Mouse (Mus musculus) activated CD4-positive, CD25-positive, alpha-beta regulatory T cell, adult 4 months (primary cell): ENCODE results near the gene Mtcp1. TPM values are rescaled to one million over a fixed set of nuclear protein-coding genes. Genes with fewer than 3 reads are reported as not detected.

ENCODE experiments used
- ATAC-seq: one replicate; pipeline ENCODE4 v1.8.0; 2017
- polyA plus RNA-seq, 2 experiments: library from polyadenylated mRNA; unstranded; fragments of 100-300 nt; shearing (Covaris generic); gene quantifications; one replicate each; pipeline ENCODE4 v1.2.1; 2017

The Mtcp1 gene
- polyA plus RNA-seq, result 1 to 10 TPM; 8.4 to 8.8 TPM

DNA sequence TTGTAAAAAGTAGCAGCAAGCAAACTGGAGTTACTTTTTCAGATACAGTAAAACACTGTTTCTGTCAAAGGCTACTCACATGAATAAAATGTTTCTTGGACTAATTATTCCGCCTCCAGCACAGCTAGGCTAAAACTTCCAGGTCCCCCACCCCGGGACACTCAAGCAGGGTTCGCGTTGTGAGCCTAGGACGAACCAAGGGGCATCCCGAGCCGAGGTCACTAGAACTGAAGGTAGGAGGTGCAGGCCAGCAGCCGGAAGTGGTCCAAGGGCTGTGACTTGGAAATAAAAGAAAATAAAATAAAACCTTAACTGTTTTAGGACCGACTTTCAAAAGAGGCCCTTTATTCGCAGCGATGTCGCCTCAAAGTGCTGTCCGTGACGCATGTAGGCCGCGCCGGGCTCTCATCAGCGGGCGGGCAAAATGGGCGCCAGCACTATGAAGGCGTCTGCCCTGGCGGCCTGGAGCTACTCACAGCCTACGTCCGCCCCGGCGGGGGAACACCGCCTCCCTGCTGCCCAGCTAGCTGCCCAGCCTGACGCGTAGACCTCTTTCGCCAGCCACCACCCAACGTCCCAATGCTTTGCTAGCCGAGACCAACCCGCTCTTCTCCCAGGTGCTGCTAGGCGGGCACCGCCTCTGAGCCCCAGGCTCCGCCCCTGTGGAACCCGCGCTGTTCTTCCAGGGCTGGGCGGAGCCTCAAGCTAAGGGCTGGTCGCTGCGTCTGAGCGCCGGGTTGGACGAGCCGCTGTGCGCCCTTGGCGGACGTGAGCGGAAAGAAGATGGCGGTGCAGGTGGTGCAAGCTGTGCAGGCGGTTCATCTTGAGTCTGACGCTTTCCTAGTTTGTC, at the start of gene Mtcp1, which contains the start of the genes Cmc4 and Brcc3:
TSS of gene Mtcp1 (minus strand) at position 653 of the 850 bp plus-strand sequence.
TSS of gene Cmc4 (minus strand) at position 649 of the 850 bp plus-strand sequence.
TSS of gene Brcc3 (plus strand) at position 693 of the 850 bp plus-strand sequence.
- peak; percentile 97 for ATAC-seq

DNA sequence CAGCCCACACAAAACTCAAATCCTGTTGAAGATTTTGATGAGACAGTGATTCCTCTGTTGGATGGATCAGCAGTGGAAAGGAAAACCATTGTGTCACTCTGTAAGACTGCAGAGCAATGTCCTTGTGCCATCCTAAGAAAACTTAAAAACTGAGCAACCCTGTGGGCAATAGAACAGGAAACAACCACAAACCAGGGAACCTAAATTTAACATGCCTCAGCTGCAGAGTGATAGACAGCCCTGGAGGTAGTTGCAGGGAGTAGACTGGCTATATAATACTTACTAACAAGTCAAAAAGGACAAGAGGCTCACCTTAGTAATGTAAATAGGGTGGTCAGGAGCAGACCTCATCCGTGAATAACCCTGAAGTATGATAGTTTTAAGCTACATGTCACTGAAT, 38.2 kb upstream of the Mtcp1 start:
- ATAC-seq, result no peak

DNA sequence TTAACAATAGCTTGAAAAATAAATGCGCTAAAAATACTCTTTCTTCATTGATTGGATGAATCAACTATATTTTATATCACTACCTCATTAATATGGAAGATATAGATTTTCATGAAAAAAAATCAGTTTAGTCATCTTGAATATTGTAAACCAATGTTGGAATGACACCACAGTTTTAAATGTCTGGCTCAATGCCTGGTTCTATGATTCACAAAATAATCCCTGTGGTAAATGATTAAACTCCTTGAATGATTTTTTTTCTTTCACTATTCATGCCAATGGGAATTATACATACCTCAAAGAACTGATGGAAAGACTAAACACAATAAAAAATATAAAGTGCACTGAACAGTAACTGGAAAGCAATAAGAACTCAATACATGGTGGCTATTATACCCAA, 6.7 kb downstream of the Mtcp1 start:
- no peak for ATAC-seq

DNA sequence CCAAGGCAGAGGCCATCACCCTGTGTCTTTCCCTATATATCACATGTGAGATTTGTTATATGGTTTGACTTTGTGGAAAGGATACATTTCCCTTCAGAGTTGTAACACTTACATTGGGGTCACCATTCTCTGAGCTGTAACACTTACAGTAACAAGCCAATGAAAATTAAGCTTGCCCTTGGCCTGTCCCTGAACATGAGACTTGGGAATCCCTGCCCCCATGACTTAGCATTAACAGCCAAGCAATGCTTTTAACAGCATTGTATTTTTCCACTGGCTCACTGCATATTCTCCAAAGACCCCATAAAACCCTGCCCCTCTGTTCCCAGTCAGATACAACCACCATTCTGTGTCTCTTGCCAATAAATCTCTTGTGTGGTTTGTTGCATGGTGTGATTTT, 13.0 kb downstream of the Mtcp1 start:
- no peak for ATAC-seq

DNA sequence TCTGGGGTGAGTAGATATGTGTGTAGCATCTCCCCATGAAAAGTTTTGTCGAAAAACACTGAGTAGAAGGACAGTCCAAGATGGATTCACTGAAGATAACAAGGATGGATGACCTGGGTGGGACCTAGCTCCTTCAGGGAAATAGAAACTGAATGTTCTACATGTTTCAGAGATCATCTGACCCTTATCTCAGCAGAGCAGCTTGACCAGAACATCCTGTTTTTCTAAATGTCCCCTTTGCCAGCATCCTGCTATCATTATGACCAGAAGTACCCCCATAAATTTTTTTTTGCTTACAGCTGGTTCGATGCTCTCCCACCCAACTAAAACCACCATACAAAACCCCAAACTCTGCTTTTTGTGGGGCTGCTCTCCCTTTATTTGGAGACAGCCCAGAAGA, 13.7 kb downstream of the Mtcp1 start:
- no peak for ATAC-seq

DNA sequence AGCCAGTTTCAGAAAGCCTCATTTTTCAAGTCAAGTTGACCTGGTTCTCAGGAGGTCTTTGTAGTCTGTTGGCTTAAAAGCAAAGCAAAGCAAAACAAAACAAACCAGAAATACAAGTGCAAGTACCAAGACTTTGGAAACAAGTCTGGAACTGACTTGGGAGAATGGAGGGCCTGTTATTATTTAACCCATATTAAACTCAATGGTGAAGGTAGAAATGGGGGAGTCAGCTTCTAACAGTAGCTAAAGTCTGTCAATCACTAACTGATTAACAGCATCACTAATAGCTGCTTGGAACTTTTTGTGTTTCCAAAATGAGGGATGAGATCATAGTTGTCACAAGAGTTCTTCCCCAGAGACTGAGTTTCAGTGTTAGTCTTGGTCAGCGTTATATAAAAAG, 16.9 kb downstream of the Mtcp1 start:
- no peak for ATAC-seq

DNA sequence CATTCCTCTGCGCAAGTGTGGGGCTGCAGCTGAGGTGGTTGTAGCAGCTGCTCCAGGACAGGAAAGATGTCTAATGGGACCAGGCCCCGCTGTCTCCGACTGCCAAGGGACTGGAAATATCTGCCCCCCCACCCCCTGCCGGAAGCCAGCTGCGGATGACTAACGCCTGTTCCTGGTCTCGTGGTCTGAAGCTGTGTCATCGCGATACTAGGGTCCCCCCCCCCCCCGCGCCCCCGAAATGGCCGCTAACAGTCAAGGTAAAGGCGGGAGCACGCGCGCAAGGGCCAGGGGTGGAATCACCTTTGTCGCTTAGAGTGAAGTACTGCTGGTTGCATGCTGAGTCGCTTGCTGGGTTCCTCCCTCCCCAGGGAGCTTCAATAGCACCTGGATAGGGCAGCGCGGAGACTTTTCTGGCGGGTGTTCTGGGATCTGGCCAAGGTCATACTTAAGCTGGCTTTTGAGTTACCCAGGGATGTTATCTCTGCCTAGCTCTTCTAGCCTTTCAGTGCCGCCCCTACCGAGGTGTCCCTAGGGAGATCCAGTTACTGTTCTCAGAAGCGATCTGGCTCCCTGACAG, 34.1 kb downstream of the Mtcp1 start, which contains the start of the genes Fundc2 and F8:
TSS of gene Fundc2 (plus strand) at position 205 of the 577 bp plus-strand sequence.
TSS of gene F8 (minus strand) at position 421 of the 577 bp plus-strand sequence.
- peak; percentile 98 for ATAC-seq

DNA sequence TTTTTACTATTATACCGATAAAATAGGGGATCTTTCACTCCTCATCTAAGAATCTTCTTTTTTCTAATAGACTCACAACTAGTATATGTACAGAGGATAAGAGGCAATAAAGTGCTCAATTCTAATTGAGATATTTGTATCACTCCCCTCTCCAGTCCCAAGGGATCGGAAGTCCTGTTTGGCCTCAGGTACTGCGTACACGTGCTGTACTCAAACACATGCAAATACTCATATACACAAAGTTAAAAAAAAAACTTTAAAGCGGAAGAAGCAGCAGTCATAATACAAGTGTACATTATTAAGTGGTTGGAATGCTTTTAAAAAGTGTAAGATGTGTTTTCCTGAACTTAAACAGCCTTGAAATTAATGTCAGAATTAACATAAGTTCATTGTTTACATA, 34.7 kb downstream of the Mtcp1 start:
- ATAC-seq, result peak; percentile 24

DNA sequence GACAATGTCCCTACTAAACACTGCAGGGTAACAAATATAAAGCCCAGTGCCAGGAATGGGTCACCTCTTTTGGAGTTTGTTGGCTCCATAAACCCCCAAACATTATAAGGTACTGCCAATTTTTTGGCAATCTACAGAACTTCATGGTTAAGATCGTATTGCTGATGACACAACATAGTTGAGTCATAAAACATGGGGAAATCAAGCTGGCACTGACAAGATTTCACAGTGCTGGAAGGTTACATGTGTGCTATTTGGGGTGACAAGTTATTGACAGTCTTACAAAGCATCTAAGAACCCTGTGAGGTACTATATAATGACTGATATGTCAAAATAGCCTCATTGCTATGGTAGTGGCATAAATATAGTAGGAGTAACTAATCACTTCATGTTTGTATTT, 35.2 kb downstream of the Mtcp1 start:
- ATAC-seq, result no peak

DNA sequence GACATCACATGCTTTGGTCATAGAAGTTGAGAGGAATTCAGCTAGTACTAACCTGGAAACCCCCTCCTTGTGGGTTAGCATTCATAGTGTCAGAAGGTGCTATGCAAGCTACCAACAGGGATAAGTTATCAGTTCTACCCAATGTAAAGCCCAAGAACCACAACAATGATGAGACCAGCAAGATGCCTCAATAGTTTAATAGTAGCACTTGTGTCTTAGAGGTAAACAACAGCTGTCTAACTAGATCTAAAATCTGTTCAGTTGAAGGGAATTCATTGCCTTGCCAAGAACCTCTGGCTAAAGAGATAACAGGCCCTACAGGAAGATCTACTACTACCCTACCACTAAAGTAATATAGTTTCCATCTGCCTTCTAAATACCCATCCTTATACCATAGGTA, 39.6 kb downstream of the Mtcp1 start:
- no peak for ATAC-seq

DNA sequence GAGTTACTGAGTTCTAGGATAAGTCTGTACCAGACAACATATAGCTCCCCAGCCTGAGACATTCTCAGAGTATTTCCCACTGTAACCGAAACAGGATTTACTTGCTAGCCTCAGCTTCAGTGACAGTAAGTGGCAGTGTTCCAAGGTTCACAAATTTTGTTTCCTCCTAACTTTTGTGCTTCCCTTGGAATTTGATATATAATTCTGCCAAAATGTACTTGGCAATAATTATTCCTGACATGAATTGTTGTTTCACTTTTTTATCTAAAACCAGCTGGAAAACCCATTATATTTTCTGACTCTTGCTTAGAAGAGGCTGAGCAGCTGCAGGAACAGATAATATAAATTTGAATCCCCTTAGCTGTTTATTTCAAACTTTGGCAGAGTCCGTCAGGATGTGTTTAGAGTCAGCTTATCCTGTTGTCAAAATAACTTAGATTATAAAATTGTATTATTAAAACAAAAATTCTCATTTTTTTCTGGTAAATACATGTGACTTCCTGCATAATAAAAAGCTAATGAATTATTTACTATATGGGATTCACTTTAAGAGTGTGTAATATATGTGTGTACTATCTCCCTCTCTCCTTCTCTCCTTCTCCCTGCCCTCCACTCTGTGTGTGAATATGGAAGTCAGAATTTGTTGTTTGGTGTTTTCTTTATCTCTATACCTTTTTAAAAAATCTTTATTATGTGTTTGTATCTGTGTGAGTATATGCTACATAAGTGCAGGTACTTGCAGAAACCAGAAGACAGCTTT, 43.5 kb downstream of the Mtcp1 start:
- no peak for ATAC-seq

DNA sequence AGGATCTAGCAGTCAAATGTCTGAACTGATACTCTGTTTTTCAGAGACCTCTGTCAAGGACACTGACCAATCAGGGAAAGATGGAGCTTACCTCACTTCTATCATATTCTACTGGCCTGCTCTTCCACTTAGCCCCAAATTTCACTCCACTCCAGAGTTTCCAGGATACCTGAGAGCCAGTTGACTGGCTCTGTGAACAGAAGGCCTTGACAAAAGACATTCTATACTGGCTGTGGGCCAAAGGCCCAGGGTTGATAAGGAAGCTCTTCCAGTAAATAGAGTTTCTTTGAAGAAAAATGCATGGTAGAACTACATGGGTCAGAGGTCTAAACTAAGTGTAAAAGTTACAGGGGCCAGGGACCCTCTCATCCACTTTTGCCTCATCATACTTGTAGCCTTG, 46.2 kb downstream of the Mtcp1 start:
- ATAC-seq, result no peak

Other genes starting within 250 kb of the Mtcp1 start
- gene Fundc2, start 34.2 kb downstream of the Mtcp1 start, polyA plus RNA-seq, result 100 to 1,000 TPM in 1 of 2 experiments, 10 to 100 TPM in 1; 81.2 to 141 TPM
- 1 to 10 TPM in 1 of 2 experiments, under 1 TPM in 1; 0.86 to 1.1 TPM for gene F8, start 34.0 kb downstream of the Mtcp1 start, polyA plus RNA-seq
- gene Cmc4, start within 50 bp of the Mtcp1 start, polyA plus RNA-seq, result 10 to 100 TPM; 20.7 to 23.5 TPM
- 10 to 100 TPM; 58.3 to 60.1 TPM for gene Brcc3, start within 50 bp of the Mtcp1 start, polyA plus RNA-seq
- gene Vbp1, start 97.7 kb upstream of the Mtcp1 start, polyA plus RNA-seq, result 100 to 1,000 TPM; 134 to 147 TPM
- gene Rab39b, start 161.6 kb upstream of the Mtcp1 start, polyA plus RNA-seq, result 1 to 10 TPM; 2.0 to 2.5 TPM